Mouse (Mus musculus): ENCODE measurements around the gene Atoh8.

- TF ChIP-seq POLR2A (IDR thresholded peaks at IDR 0.05; ENCODE audit: borderline replicate concordance, extremely low read depth, insufficient read depth, insufficient read length, poor library complexity, severe bottlenecking) (no peak), CTCF (IDR thresholded peaks at IDR 0.05; ENCODE audit: borderline replicate concordance, extremely low read depth, insufficient read depth, insufficient read length) (no peak)
Observed at GRCm38 (mm10) chr6:72209738-72210137, 25.6 kb downstream of the Atoh8 start.
